Mouse (Mus musculus) ovary, postnatal 10 days (tissue): Measurements from ENCODE around the gene Nupl1.

Experiments used
- DNase-seq: peaks from one replicate; pipeline ENCODE4 v3.0.0; 2022; ENCODE audit warnings: low spot score

The Nupl1 gene

DNA sequence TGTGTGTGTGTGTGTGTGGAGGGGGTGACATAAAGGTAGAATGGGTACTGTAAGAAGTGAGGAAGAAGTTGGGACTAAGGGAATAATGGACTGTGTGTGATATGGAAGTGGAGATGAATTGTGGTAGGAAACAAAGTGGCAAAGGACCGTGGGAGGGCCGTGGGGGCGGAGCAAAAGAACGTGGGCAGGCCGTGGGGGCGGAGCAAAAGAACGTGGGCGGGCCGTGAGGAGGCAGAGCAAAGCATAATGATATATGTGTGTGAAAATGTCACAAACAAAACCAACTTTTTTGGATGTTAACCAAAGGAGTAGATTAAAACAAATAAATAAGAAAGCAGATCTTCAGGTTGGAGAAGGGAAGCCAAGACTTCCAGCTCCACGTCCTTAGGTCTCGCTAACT is 98.9 kb downstream of the Nupl1 start:
- DNase-seq = no peak

DNA sequence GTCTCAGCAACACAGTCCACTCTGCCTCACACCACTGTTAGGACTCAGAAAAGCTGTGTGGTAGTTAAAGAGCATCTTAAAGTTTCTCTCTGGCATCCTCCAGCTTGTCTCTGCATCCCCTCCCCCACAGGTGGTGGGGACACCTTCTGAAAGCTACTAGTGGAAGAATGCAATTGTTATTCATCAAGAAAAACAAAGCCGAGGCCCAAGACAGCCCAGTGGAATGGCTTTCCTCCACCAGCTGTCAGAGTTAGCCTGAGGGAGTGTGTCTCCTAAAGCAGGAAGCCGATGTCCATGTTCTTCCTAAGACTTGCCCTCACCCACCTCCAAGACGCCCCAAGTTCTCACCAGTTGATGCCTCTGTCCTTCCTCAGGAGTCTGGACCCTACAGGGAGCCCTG is 102.3 kb downstream of the Nupl1 start:
- no peak for DNase-seq

DNA sequence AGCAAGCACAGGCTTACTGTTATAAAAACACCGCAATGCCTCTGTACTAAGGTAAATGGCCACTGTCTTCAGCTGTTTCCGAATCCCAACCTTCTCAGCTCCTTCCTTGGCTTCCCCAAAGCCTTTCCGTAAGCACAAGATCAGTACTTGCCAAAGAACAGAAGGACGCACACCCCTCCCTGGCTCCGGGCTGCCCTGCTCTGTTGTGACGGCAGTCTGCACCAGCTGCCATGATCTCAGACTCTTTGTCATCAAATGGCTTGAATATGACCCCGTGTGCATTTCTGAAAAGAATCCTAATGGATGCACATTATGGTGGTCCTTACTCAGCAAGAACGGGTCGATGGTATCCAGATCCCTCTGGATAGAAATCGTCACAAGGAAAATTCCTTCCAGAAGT is 108.0 kb downstream of the Nupl1 start:
- DNase-seq = no peak

DNA sequence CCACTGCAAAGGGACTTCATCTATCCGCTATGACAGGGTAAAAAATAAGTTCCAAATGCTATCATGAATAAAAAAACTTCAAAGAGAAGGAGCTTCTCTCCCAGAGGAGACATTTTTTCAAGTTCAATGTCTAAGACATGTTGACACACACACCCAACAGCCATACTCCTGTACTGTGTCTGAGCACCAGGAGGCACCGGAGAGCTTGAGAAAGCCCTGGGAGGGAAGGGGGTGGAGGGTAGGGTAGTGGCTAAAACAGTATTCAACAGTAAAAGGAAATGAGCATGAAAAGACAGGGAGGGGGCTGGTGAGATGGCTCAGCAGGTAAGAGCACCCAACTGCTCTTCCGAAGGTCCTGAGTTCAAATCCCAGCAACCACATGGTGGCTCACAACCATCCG is 112.9 kb downstream of the Nupl1 start:
- DNase-seq = no peak

DNA sequence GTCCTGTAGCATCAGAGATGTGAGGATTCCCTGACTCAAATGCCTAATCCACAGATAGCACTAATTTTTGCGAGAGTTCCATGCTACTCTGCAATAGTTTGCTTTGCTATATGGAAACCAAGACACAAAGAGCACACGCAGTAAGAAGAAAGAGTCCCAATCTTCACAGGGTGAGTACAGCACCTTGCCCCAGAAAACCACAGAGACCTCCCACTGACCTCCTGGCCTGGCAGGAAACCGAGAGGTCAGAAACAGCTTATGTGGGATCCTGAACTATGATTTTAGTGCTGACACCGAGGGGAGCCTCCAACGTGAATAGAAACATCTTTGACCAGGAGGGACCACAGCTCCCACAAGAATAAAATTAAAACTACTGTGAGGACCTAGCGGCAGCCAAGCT is 113.4 kb downstream of the Nupl1 start:
- DNase-seq = no peak

DNA sequence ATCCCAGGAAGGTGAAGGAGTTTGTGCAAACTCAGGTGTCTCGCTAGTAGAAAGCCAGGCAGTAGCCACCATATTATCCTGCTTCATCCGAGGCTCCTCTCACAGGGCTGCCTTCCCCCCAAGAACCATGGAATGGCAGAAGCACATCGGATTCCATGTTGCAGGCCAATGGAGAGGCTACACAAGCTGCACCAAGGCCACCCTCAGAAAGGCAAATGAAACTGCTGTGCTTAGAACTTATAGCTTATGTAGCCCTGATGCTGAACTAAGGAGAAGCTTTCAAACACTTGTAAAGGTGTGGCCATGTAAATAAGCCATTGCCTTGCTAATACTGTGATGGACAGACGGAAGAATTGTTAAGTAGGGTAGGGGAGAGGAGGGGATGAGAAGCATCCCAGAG is 115.4 kb downstream of the Nupl1 start:
- no peak for DNase-seq

DNA sequence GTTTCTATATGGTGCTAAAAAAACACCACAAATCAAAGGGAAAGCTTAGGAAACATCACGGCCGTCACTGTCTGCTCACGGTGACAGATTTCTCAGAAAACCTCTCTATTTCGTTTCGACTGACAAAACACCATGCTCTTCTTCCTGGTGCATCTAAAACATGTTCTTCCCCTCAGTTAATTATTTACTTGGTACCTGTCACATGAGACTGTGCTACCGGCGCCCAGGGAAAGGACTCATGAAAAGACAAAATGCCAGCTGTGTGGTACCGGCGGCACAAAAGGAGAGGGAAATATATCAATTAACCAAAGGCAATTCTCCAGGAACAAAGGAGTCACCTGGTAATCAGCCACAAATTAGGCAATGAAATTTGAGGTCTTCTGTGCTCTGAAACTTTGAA is 116.5 kb downstream of the Nupl1 start:
- no peak for DNase-seq
